Mouse (Mus musculus): ENCODE measurements at regions not wholly inside any gene's neighbourhood (a gene's known extent, or its start where the extent isn't known, plus 50 kb on each side); places are given as distances from the start of the nearest gene placed in this dataset.
"Not testable (repeated sequence)": the region's sequence is repeated elsewhere in the genome, so short reads cannot be mapped to it uniquely, and the experiment has no call there.

GRCm38 (mm10) chr3:39776278-39777039 is 754.6 kb upstream of the Intu start:
- DNase-seq (ENCODE audit: low read depth, low spot score), result no peak

DNA sequence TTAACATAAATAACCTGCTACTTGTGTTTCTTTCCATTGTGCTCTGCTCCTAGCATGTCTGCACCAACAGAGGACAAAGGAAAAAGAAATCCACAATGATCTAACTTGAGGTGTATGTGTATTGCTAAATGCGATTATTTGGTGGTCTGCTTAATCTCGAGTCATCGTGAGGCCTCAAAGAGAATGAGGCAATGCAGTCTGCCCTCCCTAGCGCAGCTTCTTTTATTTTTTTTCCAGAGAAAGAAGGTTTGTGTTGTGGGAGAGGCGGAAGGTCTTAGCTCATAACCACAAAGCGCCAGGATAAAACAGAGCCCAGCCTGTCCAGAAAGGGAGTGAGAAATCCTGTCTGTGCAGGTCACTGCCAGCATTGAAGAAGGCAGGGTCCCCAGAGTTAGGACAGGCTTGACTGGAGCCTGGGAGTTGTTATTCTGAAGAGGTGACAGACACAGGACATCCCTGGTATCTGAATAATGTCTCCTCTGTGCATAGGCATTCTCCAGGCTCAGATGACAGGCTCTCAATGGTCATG is 751.3 kb upstream of the Intu start:
- no peak for DNase-seq (ENCODE audit: low read depth, low spot score)

- no peak for DNase-seq (ENCODE audit: low read depth, low spot score)
Observed at GRCm38 (mm10) chr3:39780270-39780669, 750.8 kb upstream of the Intu start.

DNA sequence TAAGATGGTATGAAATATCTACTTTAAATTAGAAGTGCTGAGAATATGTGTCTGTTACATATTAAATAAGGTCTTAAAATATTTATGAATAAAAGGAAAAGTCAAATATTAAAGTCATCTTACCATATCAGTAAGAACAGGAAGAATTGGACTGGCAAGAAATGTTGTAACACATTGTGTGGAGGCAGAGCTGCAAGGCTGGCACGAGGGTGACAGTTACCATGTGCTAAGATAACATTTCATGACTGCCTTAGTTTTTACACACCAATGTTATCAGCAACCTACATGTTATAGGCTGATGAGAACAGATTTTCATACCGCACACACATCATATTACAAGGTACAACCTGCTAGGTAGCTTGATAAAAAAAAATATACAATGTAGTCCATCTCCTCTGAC is 746.2 kb upstream of the Intu start:
- DNase-seq (ENCODE audit: low read depth, low spot score), result no peak

DNA sequence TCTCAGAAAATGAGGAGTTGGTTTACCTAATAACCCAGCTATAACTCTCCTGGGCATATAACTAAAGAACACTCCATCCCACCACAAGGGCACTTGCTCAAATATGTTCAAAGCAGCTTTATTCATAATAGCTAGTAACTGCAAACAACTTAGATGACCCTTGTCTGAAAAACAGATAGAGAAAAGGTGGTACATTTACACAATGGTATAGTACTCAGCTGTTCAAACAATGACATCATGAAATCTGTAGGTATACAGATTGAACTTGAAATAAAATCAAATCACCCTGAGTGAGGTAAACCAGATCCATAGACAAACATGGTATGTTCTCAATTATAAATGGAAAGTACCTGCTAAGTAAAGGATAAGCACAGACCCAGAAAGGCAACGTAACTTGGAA is 721.5 kb upstream of the Intu start:
- DNase-seq (ENCODE audit: low read depth, low spot score), result no peak

- DNase-seq (ENCODE audit: low read depth, low spot score), result peak; percentile 48
Observed at GRCm38 (mm10) chr3:39814814-39815213, 716.3 kb upstream of the Intu start.

GRCm38 (mm10) chr3:39830488-39831056 is 700.5 kb upstream of the Intu start:
- DNase-seq (ENCODE audit: low read depth, low spot score), result peak; percentile 2

- no peak for DNase-seq (ENCODE audit: low read depth, low spot score)
Observed at GRCm38 (mm10) chr3:39838377-39839145, 692.5 kb upstream of the Intu start.

GRCm38 (mm10) chr3:39840946-39841345 is 690.1 kb upstream of the Intu start:
- no peak for DNase-seq (ENCODE audit: low read depth, low spot score)

DNA sequence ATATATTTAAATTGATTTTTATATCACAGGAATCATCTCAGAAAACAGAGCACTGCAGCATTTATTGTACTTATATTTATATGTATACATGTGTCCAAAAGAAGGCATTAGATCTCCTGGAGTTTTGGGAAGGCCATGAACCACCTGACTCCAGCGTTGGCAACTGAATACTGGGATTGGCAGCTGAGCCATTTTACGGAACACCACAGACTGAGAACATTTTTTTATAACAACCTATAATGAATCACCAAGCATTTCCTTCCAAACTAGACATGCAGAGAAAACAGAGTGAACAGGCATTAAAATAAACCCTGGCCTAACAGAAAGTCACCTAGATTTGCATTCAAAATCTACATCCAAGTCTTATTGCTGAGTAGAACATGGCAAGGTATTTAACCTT is 686.0 kb upstream of the Intu start:
- no peak for DNase-seq (ENCODE audit: low read depth, low spot score)

DNA sequence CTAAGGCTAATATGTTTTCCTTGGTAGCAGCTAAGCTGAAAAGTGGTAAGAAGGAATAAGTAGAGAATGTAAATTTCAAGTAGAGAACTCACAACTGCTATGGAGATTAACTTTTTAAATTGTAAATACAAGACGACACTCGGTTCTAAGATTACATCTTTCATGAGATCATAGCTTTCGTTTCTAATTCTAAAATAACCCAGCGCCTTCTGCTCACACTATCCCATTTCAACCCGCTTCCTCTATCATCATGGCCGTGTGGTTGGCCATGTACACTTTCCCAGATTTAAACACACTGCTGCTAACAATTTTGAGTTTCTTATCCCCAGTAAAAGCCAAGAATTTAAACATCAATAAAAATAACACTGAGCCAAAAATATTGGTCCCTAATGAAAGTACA is 682.3 kb upstream of the Intu start:
- no peak for DNase-seq (ENCODE audit: low read depth, low spot score)

DNA sequence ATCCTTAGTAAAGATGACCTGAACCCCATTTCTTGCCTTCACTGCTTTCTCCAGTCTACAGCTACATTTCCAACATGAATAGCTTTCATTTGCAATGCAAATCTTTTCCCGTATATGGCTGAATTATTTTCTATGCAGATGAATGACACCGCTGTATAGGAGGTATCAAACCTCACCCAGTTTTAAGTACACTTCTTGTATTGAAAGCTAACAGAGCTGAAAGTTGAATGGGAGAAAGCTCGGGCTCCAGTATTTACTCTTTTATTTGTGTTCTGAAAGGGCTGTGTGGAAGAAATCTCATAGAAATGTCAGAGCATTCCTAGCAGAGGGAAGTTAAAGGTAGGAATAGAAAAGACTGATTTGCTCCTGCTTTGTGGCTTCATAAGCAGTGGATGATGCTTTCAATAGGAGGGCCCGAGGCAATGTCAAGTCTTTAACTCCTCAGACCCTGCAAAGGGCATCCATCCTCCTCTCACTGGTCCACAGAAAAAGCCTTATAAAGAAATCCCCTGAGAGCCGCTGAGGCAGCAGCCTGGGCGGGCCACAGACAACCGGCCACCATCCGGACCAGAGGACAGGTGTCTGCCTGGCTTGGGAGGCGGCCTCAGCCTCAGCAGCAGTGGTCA is 673.8 kb upstream of the Intu start:
- no peak for DNase-seq (ENCODE audit: low read depth, low spot score)

- DNase-seq (ENCODE audit: low read depth, low spot score), result not testable (repeated sequence)
Observed at GRCm38 (mm10) chr3:39876046-39876445, 655.0 kb upstream of the Intu start.

- DNase-seq (ENCODE audit: low read depth, low spot score), result no peak
Observed at GRCm38 (mm10) chr3:39884370-39884769, 646.7 kb upstream of the Intu start.

DNA sequence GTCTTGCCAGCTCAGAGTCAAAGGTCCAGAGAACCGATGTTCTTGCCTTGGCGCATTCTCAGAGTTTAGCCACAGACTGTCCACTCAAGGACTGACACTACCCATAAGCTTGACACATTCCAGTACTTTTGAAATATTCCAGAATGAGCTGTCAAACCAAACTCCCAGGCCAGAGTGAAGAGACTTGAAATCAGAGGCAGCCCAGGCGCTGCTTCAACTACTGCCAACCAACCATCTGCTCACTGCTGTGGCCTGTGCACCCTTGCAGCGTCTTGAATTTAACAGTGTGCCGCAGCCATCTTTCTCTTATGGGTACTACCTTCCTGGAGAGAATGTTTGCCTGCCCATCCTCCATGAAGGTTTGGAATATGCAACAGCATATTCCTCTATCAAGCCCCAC is 642.7 kb upstream of the Intu start:
- DNase-seq (ENCODE audit: low read depth, low spot score), result no peak

DNA sequence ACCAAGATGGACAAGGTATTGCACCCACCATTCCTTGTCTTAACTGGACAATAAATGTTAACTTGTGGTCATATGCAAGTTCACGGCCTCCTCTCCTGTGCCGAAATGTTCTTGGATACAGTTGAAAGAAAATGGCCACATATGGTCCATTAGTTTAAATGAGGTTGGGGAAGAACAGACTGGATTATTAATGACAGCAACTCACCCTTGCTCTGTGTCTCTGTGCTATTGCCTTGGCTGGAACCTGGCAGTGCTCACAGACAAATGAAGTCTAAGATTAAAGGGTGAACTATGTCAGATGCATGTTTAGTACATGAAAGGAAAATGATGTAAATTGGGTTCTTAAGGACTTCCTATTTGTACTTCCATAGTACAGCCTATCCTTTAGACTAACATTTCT is 641.9 kb upstream of the Intu start:
- no peak for DNase-seq (ENCODE audit: low read depth, low spot score)

DNA sequence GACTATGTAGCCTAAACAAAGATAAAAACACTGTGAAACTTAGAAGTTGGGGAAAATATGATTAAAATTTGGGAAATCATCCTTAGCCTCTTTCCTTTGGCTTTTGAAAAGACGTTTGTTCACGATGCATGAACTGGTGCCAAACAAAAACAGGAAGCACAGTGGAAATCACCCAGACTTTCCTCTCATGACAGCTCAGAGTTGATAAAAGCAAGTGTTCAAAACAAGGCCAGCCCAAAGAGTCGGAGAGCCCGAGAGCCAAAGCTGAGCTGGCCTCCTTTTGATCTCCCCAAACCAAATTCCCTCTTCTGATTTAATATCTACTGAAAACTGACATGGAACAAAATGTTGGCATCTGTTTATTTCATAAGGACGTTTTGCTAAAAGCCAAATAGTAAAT is 632.1 kb upstream of the Intu start:
- DNase-seq (ENCODE audit: low read depth, low spot score), result no peak

DNA sequence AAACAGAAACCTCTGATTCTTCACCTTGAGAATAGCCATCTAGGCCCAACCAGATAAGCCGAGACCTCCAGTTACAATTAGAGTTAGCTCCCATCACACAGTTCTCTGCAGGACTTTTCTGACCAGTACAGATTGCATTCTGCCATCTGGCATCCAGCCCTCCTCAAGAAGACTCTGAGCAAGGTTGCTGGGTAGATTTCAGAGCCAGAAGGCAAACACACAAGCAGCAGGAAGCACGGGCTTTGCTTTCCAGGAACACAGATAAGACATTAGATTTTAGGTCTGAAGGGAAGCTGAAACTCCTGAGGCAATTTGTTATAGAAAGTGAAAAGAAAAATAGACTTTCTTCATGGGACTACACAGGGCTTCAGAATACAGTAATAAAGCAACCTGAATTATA is 630.9 kb upstream of the Intu start:
- DNase-seq (ENCODE audit: low read depth, low spot score), result no peak

- DNase-seq (ENCODE audit: low read depth, low spot score), result no peak
Observed at GRCm38 (mm10) chr3:39904377-39904776, 626.7 kb upstream of the Intu start.

DNA sequence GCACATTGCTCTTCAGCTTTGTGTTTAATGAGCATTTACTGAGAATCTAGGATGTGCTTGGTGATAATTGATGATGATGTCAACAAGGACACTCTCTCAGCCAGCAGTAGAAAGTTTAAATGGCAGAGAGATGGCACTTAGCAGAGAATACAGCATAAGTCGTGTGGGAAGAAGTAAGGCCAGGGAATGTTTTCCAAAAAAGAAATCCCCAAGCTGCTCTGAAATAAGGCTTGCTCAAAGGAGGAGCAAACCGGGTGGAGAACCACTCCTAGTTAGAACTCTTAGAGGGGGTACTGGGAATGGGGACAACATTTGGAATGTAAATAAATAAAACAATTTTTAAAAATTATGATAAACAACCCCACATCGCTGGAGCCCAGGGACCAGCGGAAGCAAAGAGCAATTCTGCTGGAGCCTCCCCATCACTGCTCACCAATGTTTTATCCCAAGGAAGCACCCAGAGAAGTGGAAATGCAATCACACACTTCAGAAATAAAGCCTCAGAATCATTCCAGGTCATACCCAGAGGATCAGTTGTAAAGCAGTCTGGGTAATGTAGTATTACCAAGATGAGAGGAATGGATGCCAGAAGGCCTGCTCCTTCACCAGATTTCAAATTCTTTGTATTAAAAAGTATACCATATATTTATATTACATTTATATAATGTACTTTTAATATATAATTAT is 622.3 kb upstream of the Intu start:
- no peak for DNase-seq (ENCODE audit: low read depth, low spot score)

- no peak for DNase-seq (ENCODE audit: low read depth, low spot score)
Observed at GRCm38 (mm10) chr3:39909642-39910041, 621.4 kb upstream of the Intu start.

- DNase-seq (ENCODE audit: low read depth, low spot score), result no peak
Observed at GRCm38 (mm10) chr3:39918601-39919000, 612.5 kb upstream of the Intu start.
